Mouse (Mus musculus) forelimb bud, embryonic 11.5 days (tissue): ENCODE measurements around the gene Ccdc155.
"Not testable (repeated sequence)": the region's sequence is repeated elsewhere in the genome, so short reads cannot be mapped to it uniquely, and the experiment has no call there.

ENCODE experiments used
- DNase-seq: peaks from one replicate; pipeline ENCODE4 v3.0.0-alpha.2; 2012; ENCODE audit warnings: low read depth, low spot score

Gene Ccdc155

GRCm38 (mm10) chr7:45164833-45165232 is 39.9 kb downstream of the Ccdc155 start:
- no peak for DNase-seq

DNA sequence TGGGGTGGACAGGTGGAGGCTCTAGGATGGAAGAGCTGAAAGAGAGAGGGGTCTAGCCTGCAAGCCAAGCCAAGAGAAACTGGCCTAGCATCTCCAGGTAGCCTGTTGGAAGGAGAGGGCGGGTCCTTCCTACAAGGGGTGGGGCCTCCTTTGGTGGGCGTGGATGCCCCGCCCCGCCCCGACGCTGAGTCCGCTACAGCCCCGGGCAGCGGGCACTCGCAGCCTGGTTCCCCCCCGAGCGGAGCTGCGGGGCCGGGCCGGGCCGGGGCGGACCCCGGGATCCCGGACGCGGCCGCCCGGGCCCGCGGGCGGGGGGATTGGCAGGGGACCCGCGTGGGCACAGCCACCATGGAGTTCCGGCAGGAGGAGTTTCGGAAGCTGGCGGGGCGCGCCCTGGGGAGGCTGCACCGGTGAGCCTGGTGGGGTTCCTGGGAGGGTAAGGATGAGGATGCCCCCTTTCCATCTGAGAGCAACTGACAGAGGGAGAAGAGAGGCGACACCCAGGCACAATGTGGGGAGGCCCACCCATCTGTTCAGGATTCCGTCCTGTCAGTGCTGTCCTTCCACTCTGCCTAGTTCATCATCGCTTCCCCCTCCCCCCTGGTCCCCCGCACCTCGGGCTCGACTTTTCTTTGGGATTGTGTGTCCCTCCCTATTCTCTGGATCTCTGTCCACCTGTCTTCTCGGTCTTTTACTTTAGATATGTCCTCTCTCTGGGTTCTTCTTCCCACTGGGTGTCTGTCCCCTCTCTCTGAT is 40.8 kb downstream of the Ccdc155 start, which contains the start of gene Slc17a7:
TSS of gene Slc17a7 (plus strand) at position 215 of the 756 bp plus-strand sequence.
- no peak for DNase-seq

DNA sequence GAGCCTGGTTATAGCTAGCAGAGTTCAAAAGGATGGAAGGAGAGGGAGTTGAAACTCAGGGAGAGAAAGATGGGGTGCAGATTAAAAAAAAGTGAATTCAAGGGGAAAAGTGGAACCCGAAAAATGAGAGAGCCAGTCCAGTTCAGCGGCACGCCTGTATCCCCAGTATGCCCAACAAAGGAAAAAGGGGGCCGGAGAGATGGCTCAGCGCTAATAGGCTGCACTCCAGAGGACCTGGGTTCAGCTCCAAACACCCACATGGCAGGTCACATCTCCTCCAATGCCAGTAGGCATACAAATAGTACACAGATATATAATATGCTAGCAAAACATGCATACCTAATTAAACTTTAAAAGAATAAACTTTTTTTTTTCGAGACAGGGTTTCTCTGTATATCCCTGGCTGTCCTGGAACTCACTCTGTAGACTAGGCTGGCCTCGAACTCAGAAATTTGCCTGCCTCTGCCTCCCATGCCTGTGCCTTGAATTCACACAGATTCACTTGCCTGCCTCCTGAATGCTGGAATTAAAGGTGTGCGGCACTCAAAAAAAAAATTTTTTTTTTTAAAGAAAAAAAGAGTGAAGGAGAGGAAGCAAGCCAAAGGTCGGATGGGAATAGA is 41.6 kb downstream of the Ccdc155 start:
- no peak for DNase-seq

DNA sequence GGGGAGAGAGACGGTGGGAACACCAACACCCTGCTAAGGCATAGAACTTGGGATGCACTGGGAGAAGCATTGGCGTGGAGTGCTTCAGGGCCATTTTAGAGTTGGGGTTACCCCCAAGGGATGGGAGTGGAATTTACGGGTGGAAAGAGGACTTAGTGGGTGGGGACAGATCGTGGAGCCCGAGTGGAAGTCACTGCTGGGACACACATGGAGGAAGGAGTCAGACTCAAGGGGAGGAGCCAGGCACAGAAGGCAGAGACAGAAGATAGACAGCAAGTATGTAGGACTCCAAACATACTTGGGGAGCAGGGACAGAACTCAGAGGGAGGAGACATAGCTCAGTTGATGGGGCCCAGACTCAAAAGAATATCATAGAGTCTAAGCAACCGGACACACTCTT is 42.1 kb downstream of the Ccdc155 start:
- no peak for DNase-seq

- DNase-seq: peak; percentile 87
Observed at GRCm38 (mm10) chr7:45161612-45162473, 42.8 kb downstream of the Ccdc155 start.

DNA sequence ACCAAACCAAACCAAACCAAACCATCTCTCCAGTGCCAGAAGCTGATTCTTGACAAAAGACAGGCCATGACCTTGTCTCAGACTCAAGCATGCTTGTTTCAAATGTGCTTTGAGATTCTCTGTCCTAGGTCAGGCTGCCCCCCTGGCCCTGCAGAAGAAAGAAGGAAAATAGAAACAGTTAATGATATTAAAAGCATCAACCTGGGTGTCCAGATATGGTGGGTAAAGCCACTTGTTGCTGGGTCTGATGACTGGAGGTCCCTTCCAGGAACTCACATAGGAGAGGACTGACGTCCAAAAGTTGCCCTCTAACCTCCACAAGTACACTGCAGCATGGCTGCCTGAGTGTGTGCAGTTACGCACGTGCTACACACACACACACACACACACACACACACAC is 43.8 kb downstream of the Ccdc155 start:
- no peak for DNase-seq

DNA sequence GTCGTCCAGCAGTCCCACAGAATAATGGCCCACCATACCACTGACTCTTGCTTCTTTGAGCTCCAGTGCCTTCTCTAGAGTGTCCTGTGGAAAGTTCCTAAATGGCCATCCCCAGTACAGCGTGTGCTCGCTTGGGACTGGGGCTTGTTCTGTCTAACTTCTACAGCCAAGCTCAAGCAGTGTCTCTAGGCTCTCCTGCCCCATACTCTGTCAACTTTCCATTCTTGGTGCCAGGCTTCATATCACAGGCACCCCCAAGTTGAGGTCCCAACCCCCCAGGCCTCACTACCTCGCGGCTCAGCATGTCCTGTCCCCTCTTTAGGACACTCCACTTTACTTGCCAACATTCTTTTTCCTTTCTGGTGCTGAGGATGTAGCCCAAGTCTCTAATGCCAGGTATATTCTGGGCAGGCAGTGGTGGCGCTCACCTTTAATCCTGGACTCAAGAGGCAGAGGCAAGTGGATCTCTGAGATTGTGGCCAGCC is 44.3 kb downstream of the Ccdc155 start:
- DNase-seq: no peak

- DNase-seq: no peak
Observed at GRCm38 (mm10) chr7:45158991-45159390, 45.7 kb downstream of the Ccdc155 start.

DNA sequence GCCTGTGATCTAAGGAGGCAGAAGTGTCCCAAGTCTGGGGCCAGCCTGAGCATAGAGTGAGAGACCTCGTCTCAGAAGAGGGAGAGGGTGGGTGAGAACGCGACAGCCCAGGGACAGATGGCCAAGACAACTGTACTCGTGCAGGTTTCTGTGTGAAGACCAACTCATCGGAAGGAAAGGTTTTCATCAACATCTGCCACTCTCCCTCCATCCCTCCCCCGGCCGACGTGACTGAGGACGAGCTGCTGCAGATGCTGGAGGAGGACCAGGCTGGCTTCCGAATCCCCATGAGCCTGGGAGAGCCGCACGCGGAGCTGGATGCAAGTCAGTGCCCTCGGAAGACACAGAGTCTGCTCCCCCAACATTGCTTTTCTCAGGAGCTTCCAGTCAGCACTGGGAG is 47.2 kb downstream of the Ccdc155 start:
- no peak for DNase-seq

- DNase-seq: no peak
Observed at GRCm38 (mm10) chr7:45156206-45156605, 48.5 kb downstream of the Ccdc155 start.

- no peak for DNase-seq
Observed at GRCm38 (mm10) chr7:45155590-45155989, 49.1 kb downstream of the Ccdc155 start.

- no peak for DNase-seq
Observed at GRCm38 (mm10) chr7:45154993-45155514, 49.6 kb downstream of the Ccdc155 start.

GRCm38 (mm10) chr7:45154096-45154992 is 50.3 kb downstream of the Ccdc155 start, which contains the start of the genes Pih1d1 and Aldh16a1:
Gene Pih1d1, plus strand, starts transcription at chr7:45154303.
Gene Aldh16a1, minus strand, starts transcription at chr7:45154584.
- DNase-seq: peak; percentile 91

- no peak for DNase-seq
Observed at GRCm38 (mm10) chr7:45153586-45153985, 51.1 kb downstream of the Ccdc155 start.

- not testable (repeated sequence) for DNase-seq
Observed at GRCm38 (mm10) chr7:45153052-45153451, 51.6 kb downstream of the Ccdc155 start.

DNA sequence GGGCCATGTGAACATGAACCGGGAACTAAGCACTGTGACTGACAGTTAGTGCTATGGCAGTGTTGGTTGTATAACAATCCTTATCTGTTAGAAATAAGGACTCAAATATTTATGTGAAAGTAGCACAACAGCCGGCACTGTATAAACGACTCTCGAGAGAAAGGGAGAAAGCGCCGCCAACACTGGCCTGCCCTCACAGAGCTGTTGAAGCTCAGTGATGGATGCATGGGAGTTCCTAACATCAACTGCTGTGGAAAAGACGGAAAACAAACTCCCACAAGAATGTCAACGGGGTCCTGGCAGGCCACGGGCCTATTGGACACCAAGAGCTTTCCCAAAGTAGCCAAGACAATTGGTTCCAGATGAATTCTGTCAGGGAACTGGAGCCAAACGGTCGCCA is 53.4 kb downstream of the Ccdc155 start:
- DNase-seq: no peak

DNA sequence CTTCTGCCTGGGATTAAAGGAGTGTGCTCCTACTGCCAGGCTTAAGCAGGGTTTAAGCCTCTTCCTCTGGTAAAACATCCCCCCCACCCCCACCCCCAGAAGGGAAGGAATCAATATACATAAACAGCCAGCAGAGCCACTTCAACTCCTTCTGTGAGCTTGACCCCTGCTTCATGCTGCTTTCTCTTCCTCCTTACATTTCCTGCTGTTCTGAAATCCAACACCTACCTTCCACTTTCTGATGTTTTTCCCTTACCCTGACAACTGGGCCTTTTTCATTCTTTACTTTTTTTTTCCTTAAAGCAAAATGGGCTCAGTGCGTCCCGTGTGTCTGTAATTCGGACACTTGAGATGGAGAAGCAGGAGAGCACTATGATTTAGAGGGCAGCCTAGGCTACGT is 54.4 kb downstream of the Ccdc155 start:
- DNase-seq: no peak

DNA sequence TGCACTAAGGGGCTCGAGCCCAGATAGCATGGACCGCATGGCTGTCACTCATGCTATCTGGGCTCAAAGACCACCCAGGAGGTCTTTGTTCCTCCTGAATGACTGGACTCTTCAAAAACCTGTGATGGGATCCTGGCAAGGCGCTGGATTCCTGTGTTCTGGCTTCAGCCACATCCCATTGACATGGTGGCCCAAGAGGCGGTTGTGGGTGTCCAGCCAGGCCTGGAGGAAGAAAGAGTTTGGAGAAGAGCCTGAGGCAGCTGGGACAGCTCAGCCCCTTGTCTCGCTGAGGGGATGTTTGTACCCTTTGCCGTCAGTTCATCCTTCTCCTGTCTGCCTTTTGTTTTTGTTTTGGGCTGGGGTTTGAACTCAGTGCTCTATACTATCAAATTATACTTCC is 55.1 kb downstream of the Ccdc155 start:
- no peak for DNase-seq

- no peak for DNase-seq
Observed at GRCm38 (mm10) chr7:45148534-45149098, 56.1 kb downstream of the Ccdc155 start.

DNA sequence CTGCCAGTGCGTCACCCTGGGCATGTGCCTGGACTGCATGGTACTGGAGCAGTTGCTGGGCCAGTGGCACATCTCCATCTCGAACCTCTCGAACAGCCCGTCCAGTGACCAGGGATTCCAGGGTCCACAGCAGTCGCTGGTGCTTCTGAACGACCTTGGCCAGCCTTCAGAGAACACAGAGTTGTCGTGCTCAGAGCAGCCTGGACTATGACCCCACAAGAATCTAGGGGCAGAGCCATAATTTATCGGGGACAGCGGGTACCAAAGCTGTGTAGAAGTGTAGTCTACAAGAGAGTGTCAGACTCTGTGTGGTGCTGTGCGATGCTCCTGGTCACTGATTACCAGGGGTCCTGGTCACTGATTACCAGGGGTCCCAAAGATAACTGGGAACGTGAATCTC is 56.8 kb downstream of the Ccdc155 start:
- no peak for DNase-seq
